Mouse (Mus musculus): ENCODE measurements at regions not wholly inside any gene's neighbourhood (a gene's known extent, or its start where the extent isn't known, plus 50 kb on each side); places are given as distances from the start of the nearest gene placed in this dataset.

DNA sequence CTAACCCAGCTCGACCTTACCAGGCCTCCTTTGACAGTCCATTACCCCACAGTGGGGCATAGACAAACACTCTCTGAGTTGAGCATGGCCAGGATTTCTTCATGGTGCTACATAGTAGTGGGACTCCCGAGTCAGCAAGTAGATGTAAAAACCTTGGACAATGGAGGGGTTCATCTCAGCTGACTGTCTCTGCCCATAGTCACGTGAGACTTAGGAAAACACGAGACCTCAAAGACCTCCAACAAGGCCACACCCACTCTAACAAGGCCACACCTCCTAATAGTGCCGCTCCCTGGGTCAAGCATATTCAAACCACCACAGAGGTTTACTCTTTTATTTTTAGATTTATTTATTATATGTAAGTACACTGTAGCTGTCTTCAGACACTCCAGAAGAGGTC lies 52.5 kb upstream of the Cldn24 start:
- DNase-seq (ENCODE audit: extremely low spot score): no peak

DNA sequence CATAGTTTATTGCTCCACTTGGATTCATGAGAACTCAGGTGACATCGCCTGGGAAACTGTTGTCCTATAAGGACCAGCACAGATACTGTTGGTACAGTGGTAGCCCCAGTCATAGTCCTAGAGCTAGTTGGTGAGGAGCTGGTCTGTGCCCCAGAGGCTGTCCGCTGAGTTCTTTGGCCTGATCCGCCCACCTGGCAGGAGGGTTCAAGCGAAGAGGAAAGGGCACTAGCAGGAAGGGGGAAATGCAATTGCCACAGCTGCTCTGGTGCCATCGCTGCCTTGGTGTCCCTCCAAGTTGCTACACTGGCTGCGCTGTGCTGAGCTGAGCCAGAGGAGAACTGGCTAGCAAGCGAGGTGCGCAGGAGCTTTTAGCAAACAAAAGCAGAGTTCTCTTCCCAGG lies 53.2 kb upstream of the Cldn24 start:
- no peak for DNase-seq (ENCODE audit: extremely low spot score)

DNA sequence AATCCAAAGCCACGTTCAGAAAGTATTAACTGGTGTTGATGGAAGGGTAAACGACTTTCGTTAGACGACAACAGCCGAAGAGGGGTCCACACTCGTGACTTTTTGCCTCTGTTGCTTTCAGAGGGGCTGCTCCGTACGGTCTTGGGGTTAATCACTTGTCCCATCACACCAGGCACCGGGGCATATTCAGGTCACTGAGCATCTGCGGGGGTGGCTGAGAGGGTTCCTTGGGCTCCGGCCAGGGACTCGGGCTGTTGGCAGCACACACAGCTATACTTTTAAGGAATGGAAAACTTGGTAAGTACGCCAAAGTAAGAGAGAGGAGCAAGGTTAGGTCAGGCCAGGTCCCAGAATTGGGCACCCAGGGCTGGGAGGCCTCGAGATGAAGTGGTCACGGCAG lies 50.7 kb upstream of the Cdkn2aip start:
- DNase-seq (ENCODE audit: extremely low spot score): peak; percentile 18

DNA sequence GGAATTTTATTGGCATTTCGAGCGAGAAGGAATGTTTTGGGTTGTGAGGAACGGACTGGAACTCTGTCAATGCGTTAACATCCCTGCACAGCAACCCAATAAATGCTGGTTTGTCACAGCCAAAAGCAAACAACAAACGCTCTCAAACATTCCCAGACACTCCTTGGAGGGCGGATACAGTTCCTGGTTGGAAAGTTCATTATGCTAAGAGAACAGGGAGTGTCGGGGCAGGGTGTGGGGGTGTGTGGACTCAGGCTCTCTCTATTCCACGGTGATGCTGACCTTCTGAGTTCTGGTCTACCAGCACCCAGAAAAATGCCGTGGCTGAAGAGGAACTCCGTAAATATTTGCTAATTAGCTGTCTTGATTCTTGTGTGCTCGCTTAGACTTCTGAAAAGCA lies 50.3 kb upstream of the Cdkn2aip start:
- no peak for DNase-seq (ENCODE audit: extremely low spot score)

Measured in embryo, embryonic 9.5 days (tissue).